Mouse (Mus musculus) neural tube, embryonic 11.5 days (tissue): ENCODE data around the gene Ccdc125. TPM values are rescaled to one million over a fixed set of nuclear protein-coding genes. Genes with fewer than 3 reads are reported as not detected.
"Not testable (repeated sequence)": the region's sequence is repeated elsewhere in the genome, so short reads cannot be mapped to it uniquely, and the experiment has no call there.

Source experiments
- ATAC-seq: fragments of 200-750 bp; cut with Nextera tagmentation; 2 replicates; pipeline ENCODE4 v1.8.0; 2017; ENCODE audit warnings: moderate number of reproducible peaks, mild to moderate bottlenecking, moderate TSS enrichment, moderate library complexity; ENCODE audit not compliant: insufficient read depth, low FRiP score, low TSS enrichment
- DNase-seq: peaks from one replicate; pipeline ENCODE4 v3.0.0-alpha.2; 2015; ENCODE audit warnings: low spot score
- H3K27ac ChIP-seq: fragments of 300-500 bp; sonication (generic); 2 replicates; pipeline ENCODE4 v1.5.1; 2014; ENCODE audit warnings: low read depth, mild to moderate bottlenecking, low read length
- H3K27me3 ChIP-seq: fragments of 300-500 bp; sonication (generic); 2 replicates; pipeline ENCODE4 v1.6.1; 2014; ENCODE audit warnings: mild to moderate bottlenecking, low read length, mixed read lengths; ENCODE audit not compliant: control insufficient read depth, insufficient read depth
- H3K36me3 ChIP-seq: fragments of 300-500 bp; sonication (generic); 2 replicates; pipeline ENCODE4 v1.6.1; 2014; ENCODE audit warnings: mild to moderate bottlenecking, low read length, moderate library complexity, mixed read lengths; ENCODE audit not compliant: control insufficient read depth, insufficient read depth
- H3K4me1 ChIP-seq: fragments of 300-500 bp; sonication (generic); 2 replicates; pipeline ENCODE4 v1.6.1; 2014; ENCODE audit warnings: low read length, mixed read lengths; ENCODE audit not compliant: control insufficient read depth, insufficient read depth
- H3K4me2 ChIP-seq: fragments of 300-500 bp; sonication (generic); 2 replicates; pipeline ENCODE4 v1.6.1; 2014; ENCODE audit warnings: low read depth, mild to moderate bottlenecking, moderate library complexity
- H3K4me3 ChIP-seq: fragments of 300-500 bp; sonication (generic); 2 replicates; pipeline ENCODE4 v1.5.1; 2014; ENCODE audit warnings: low read depth, low read length
- H3K9ac ChIP-seq: fragments of 300-500 bp; sonication (generic); 2 replicates; pipeline ENCODE4 v1.6.1; 2014; ENCODE audit warnings: mild to moderate bottlenecking, low read length
- H3K9me3 ChIP-seq: fragments of 300-500 bp; sonication (generic); 2 replicates; pipeline ENCODE4 v1.6.1; 2016; ENCODE audit warnings: low read length; ENCODE audit not compliant: control insufficient read depth
- WGBS: fragments of 180-500 bp; shearing (Covaris S2); extraction: QIAGEN DNeasy Blood & Tissue Kit; methylation state at CpG from one replicate; pipeline ENCODE4 v1.1.7; 2014; 5-methylcytosine and 5-hydroxymethylcytosine counted together
- polyA plus RNA-seq: library from polyadenylated mRNA; unstranded; fragments of >200 nt; fragmentation: Nextera tagmentation; extraction: Ambion mirVana; gene quantifications from 2 replicates; pipeline ENCODE4 v1.2.1, GENCODE M21; 2014

Ccdc125 gene
- polyA plus RNA-seq, 1 experiment from 2014 or later, result 2.3 TPM

GRCm38 (mm10) chr13:100730153-100730860, 60.8 kb downstream of the Ccdc125 start:
- H3K9me3 ChIP-seq, result no peaks in the 10 kb centered on the region
- no peak for DNase-seq
- no peaks in the 10 kb centered on the region for H3K27me3 ChIP-seq
- peak overlapping the region; percentile 89 for H3K4me3 ChIP-seq
- peaks cover 6% of the 10 kb centered on the region; the same call in 1 of the 2 replicates for H3K36me3 ChIP-seq
- peak; percentile 79 for ATAC-seq
- WGBS, result 2% methylated on average over 30 of the region's 30 CpGs
- peak overlapping the region; percentile 84 for H3K9ac ChIP-seq
- H3K27ac ChIP-seq, result peak overlapping the region; percentile 81
- no peaks in the 10 kb centered on the region for H3K4me1 ChIP-seq
- peak overlapping the region; percentile 54 for H3K4me2 ChIP-seq

GRCm38 (mm10) chr13:100730861-100731176, 61.3 kb downstream of the Ccdc125 start, which contains the start of gene Cdk7:
Gene Cdk7 (minus strand): TSS chr13:100730939.
- no peaks in the 10 kb centered on the region for H3K27me3 ChIP-seq
- H3K4me3 ChIP-seq, result peak within 1 kb of the TSS; percentile 89
- ATAC-seq (peak; percentile 100), DNase-seq (peak; percentile 97)
- WGBS, result 0% methylated on average over 19 of the region's 19 CpGs
- peak within 1 kb of the TSS; percentile 54 for H3K4me2 ChIP-seq
- peaks cover 6% of the 10 kb centered on the region; the same call in 1 of the 2 replicates for H3K36me3 ChIP-seq
- peak within 1 kb of the TSS; percentile 84 for H3K9ac ChIP-seq
- H3K9me3 ChIP-seq, result no peaks in the 10 kb centered on the region
- peak within 1 kb of the TSS; percentile 81 for H3K27ac ChIP-seq
- no peaks in the 10 kb centered on the region for H3K4me1 ChIP-seq

- H3K4me3 ChIP-seq, ATAC-seq, DNase-seq, H3K27me3 ChIP-seq, H3K9ac ChIP-seq, H3K9me3 ChIP-seq, H3K27ac ChIP-seq, H3K36me3 ChIP-seq, H3K4me1 ChIP-seq: not testable (repeated sequence)
- 91% methylated on average over 5 of the region's 6 CpGs for WGBS
- peak overlapping the region; percentile 54 for H3K4me2 ChIP-seq
Measured at GRCm38 (mm10) chr13:100731462-100732046, 62.0 kb downstream of the Ccdc125 start.

- no peak overlapping the region for H3K4me2 ChIP-seq
- no peak overlapping the region for H3K27ac ChIP-seq
- H3K36me3 ChIP-seq, result peaks cover 4% of the 10 kb centered on the region; the same call in 1 of the 2 replicates
- H3K9me3 ChIP-seq, result no peaks in the 10 kb centered on the region
- no peak overlapping the region for H3K4me3 ChIP-seq
- ATAC-seq (no peak), DNase-seq (no peak)
- no peaks in the 10 kb centered on the region for H3K4me1 ChIP-seq
- WGBS, result 88% methylated on average over 2 of the region's 2 CpGs
- no peaks in the 10 kb centered on the region for H3K27me3 ChIP-seq
- no peak overlapping the region for H3K9ac ChIP-seq
Measured at GRCm38 (mm10) chr13:100732756-100733155, 63.2 kb downstream of the Ccdc125 start.

GRCm38 (mm10) chr13:100742831-100743230, 73.3 kb downstream of the Ccdc125 start:
- DNase-seq, result no peak
- Histone ChIP-seq H3K27me3 (no peaks in the 10 kb centered on the region), H3K27ac (no peak overlapping the region), H3K4me2 (no peak overlapping the region), H3K4me3 (no peak overlapping the region), H3K36me3 (no peaks in the 10 kb centered on the region), H3K9me3 (no peaks in the 10 kb centered on the region), H3K4me1 (no peaks in the 10 kb centered on the region; the same call in 1 of the 2 replicates), H3K9ac (no peak overlapping the region)
- no peak for ATAC-seq
- WGBS, result 91% methylated on average over 5 of the region's 5 CpGs

GRCm38 (mm10) chr13:100743346-100744035, 74.0 kb downstream of the Ccdc125 start:
- Histone ChIP-seq H3K27me3 (no peaks in the 10 kb centered on the region), H3K4me1 (no peaks in the 10 kb centered on the region; the same call in 1 of the 2 replicates), H3K9me3 (no peaks in the 10 kb centered on the region), H3K9ac (peak overlapping the region; percentile 64), H3K4me3 (peak overlapping the region; percentile 50), H3K4me2 (peak overlapping the region; percentile 51), H3K36me3 (no peaks in the 10 kb centered on the region), H3K27ac (peak overlapping the region; percentile 39; the same call in 1 of the 2 replicates)
- DNase-seq (no peak), ATAC-seq (peak; percentile 60)
- 67% methylated on average over 11 of the region's 11 CpGs for WGBS

- Histone ChIP-seq H3K36me3 (no peaks in the 10 kb centered on the region), H3K27me3 (no peaks in the 10 kb centered on the region), H3K4me2 (peak within 1 kb of the TSS; percentile 51), H3K9ac (peak within 1 kb of the TSS; percentile 64), H3K4me1 (no peaks in the 10 kb centered on the region; the same call in 1 of the 2 replicates), H3K9me3 (no peaks in the 10 kb centered on the region), H3K4me3 (peak within 1 kb of the TSS; percentile 50), H3K27ac (peak within 1 kb of the TSS; percentile 91)
- DNase-seq (peak; percentile 93), ATAC-seq (peak; percentile 97)
- WGBS, result under 1% methylated on average over 52 of the region's 52 CpGs
Measured at GRCm38 (mm10) chr13:100744036-100744744, 74.7 kb downstream of the Ccdc125 start, which contains the start of gene Mrps36. Gene Mrps36 (minus strand): TSS chr13:100744659.

GRCm38 (mm10) chr13:100746090-100746489, 76.6 kb downstream of the Ccdc125 start:
- H3K4me2 ChIP-seq, result no peak overlapping the region
- WGBS, result 90% methylated on average over 3 of the region's 3 CpGs
- H3K27me3 ChIP-seq, result no peaks in the 10 kb centered on the region
- DNase-seq (no peak), ATAC-seq (no peak)
- H3K4me3 ChIP-seq, result no peak overlapping the region
- H3K27ac ChIP-seq, result no peak overlapping the region
- H3K4me1 ChIP-seq, result no peaks in the 10 kb centered on the region; the same call in 1 of the 2 replicates
- no peaks in the 10 kb centered on the region for H3K36me3 ChIP-seq
- H3K9ac ChIP-seq, result no peak overlapping the region
- H3K9me3 ChIP-seq, result no peaks in the 10 kb centered on the region
